Mouse (Mus musculus) left cerebral cortex, postnatal 4 days (tissue): ENCODE measurements around the gene C5ar1. TPM values are rescaled to one million over a fixed set of nuclear protein-coding genes. Genes with fewer than 3 reads are reported as not detected.
"Not testable (repeated sequence)": the region's sequence is repeated elsewhere in the genome, so short reads cannot be mapped to it uniquely, and the experiment has no call there.

ENCODE experiments used
- DNase-seq: peaks from one replicate; pipeline ENCODE4 v3.0.0-alpha.2; 2022
- intact Hi-C: fragments of 180-260 bp; cut with DNase I; formaldehyde crosslinking; loops from one replicate; pipeline ENCODE4 v1.15.1; 2025
- total RNA-seq, 2 experiments: library from RNA; stranded (reverse); gene quantifications; 2 replicates each; pipeline ENCODE4 v1.2.3; 2021

The C5ar1 gene
- total RNA-seq, result 1 to 10 TPM in 1 of 2 experiments, under 1 TPM in 1; 0.97 to 1.8 TPM

GRCm38 (mm10) chr7:16259110-16259590 lies at the start of gene C5ar1:
TSS of gene C5ar1 (minus strand) at chr7:16259540.
- intact Hi-C loops, result no loop called here
- DNase-seq, result no peak

GRCm38 (mm10) chr7:16308555-16309317 lies 49.4 kb upstream of the C5ar1 start:
- DNase-seq, result no peak
- intact Hi-C loops, result no loop called here

GRCm38 (mm10) chr7:16308093-16308492 lies 48.8 kb upstream of the C5ar1 start, which contains the start of gene Bbc3:
TSS of gene Bbc3 (plus strand) at chr7:16308393.
- DNase-seq, intact Hi-C loops: not testable (repeated sequence)

- intact Hi-C loops, DNase-seq: not testable (repeated sequence)
Observed at GRCm38 (mm10) chr7:16307141-16307540, 47.8 kb upstream of the C5ar1 start.

GRCm38 (mm10) chr7:16299419-16300035 lies 40.2 kb upstream of the C5ar1 start:
- peak; percentile 98 for DNase-seq
- intact Hi-C loops, result loop anchor here (5.0 kb wide), 1 partner anchor 73 kb away; no protein-coding TSS in a partner anchor

GRCm38 (mm10) chr7:16298927-16299326 lies 39.6 kb upstream of the C5ar1 start:
- intact Hi-C loops, result loop anchor here (5.0 kb wide), 1 partner anchor 73 kb away; no protein-coding TSS in a partner anchor
- DNase-seq, result no peak

GRCm38 (mm10) chr7:16297616-16298015 lies 38.3 kb upstream of the C5ar1 start:
- intact Hi-C loops, result loop anchor here (5.0 kb wide), 1 partner anchor 75 kb away; no protein-coding TSS in a partner anchor
- no peak for DNase-seq

GRCm38 (mm10) chr7:16296766-16297390 lies 37.5 kb upstream of the C5ar1 start:
- intact Hi-C loops, result loop anchor here (5.0 kb wide), 1 partner anchor 75 kb away; no protein-coding TSS in a partner anchor
- peak; percentile 93 for DNase-seq

GRCm38 (mm10) chr7:16296146-16296545 lies 36.8 kb upstream of the C5ar1 start:
- no peak for DNase-seq
- intact Hi-C loops, result loop anchor here (5.0 kb wide), 1 partner anchor 76 kb away; no protein-coding TSS in a partner anchor

- intact Hi-C loops, result loop anchor here (5.0 kb wide), 1 partner anchor 77 kb away; no protein-coding TSS in a partner anchor
Observed at GRCm38 (mm10) chr7:16295321-16295900, 36.1 kb upstream of the C5ar1 start.

GRCm38 (mm10) chr7:16294837-16295236 lies 35.5 kb upstream of the C5ar1 start:
- DNase-seq, result peak; percentile 92
- intact Hi-C loops, result loop anchor here (5.0 kb wide), 1 partner anchor 77 kb away; no protein-coding TSS in a partner anchor

More at GRCm38 (mm10) chr7:16295321-16295900, 36.1 kb upstream of the C5ar1 start:
- peak; percentile 68 for DNase-seq

GRCm38 (mm10) chr7:16294346-16294745 lies 35.0 kb upstream of the C5ar1 start:
- DNase-seq, result no peak

GRCm38 (mm10) chr7:16287791-16288190 lies 28.5 kb upstream of the C5ar1 start:
- intact Hi-C loops, result no loop called here
- no peak for DNase-seq

More at GRCm38 (mm10) chr7:16294346-16294745, 35.0 kb upstream of the C5ar1 start:
- intact Hi-C loops, result no loop called here

- no peak for DNase-seq
- intact Hi-C loops, result no loop called here
Observed at GRCm38 (mm10) chr7:16287016-16287415, 27.7 kb upstream of the C5ar1 start.

- intact Hi-C loops, result no loop called here
Observed at GRCm38 (mm10) chr7:16286026-16286961, 27.0 kb upstream of the C5ar1 start, which contains the start of gene Ccdc9. TSS of gene Ccdc9 (minus strand) at chr7:16286795.

GRCm38 (mm10) chr7:16285450-16286025 lies 26.2 kb upstream of the C5ar1 start:
- intact Hi-C loops, result no loop called here
- peak; percentile 49 for DNase-seq

More at GRCm38 (mm10) chr7:16286026-16286961, 27.0 kb upstream of the C5ar1 start, which contains the start of gene Ccdc9:
- DNase-seq, result peak; percentile 100

GRCm38 (mm10) chr7:16284904-16285303 lies 25.6 kb upstream of the C5ar1 start:
- DNase-seq, result no peak
- intact Hi-C loops, result no loop called here

- intact Hi-C loops, result no loop called here
- no peak for DNase-seq
Observed at GRCm38 (mm10) chr7:16284001-16284400, 24.7 kb upstream of the C5ar1 start.

- intact Hi-C loops, result no loop called here
- DNase-seq, result no peak
Observed at GRCm38 (mm10) chr7:16282334-16282733, 23.0 kb upstream of the C5ar1 start.
